Mouse (Mus musculus): Measurements from ENCODE around the gene Hapln4. TPM values are rescaled to one million over a fixed set of nuclear protein-coding genes. Genes with fewer than 3 reads are reported as not detected.

Gene Hapln4
- total RNA-seq, 2 experiments from 2014 or later, result not detected

DNA sequence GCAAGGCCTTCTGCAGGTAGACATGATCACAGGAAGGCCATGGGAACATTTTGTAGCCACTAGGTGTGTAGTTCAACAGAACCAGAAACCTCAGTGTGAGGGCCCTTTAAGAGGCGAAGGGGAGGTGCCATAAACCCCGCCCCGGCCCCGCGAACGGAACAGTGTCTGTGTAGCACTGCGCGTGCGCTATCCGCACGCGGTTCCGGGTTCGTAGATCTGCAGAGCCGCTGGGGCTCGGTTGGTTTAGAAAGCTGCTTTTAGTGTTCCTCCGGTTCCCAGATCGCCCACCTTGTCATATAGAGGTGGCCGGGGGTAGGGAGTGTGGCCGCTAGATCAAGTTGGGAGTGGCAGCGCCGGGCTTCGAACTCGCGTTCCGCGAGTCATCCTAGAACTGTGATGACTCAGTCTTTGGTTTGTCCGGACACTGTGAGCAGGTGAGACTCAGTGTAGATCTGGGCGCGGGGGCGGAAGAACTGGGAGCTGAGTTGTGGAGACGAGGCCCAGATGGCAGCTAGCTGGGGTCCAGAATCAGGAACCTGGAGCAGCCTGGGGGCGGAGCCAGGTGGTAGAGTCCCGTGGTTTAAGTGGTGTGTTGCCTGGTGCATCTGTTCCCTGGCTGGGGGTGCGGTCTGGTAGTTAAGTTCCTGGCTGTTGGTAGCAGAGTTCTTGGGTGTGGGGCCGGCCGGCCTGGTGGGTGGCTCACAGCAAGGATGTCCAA, 48.1 kb downstream of the Hapln4 start, which contains the start of gene Nr2c2ap:
Gene Nr2c2ap (plus strand): TSS at position 168 of the 718 bp plus-strand sequence.
- peak; percentile 93 for ATAC-seq (replicated peaks; ENCODE audit: low FRiP score, low TSS enrichment, poor library complexity, severe bottlenecking)

- ATAC-seq (replicated peaks; ENCODE audit: low FRiP score, low TSS enrichment, poor library complexity, severe bottlenecking), result no peak
Measured at GRCm38 (mm10) chr8:70134086-70134485, 50.8 kb downstream of the Hapln4 start.

- ATAC-seq (replicated peaks; ENCODE audit: low FRiP score, low TSS enrichment, poor library complexity, severe bottlenecking), result no peak
Measured at GRCm38 (mm10) chr8:70134931-70135330, 51.7 kb downstream of the Hapln4 start.

DNA sequence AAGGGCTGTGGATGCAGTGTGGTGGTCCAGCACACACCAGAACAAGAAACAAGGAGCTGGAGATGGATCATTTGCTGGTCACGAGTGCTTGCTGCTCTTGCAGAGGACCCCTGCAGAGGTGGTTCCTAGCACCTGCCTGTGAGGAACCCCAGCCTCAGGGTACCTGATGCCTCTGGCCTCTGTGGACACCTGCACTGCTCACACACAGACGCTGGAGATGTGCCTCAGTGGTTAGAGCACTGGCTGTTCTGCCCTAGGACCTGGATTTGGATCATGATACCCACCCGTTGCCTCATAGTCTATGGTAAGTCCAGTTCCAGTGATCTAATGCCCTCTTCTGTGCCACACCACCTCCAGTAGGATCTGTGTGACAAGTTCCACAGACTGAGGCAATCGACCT, 53.3 kb downstream of the Hapln4 start:
- no peak for ATAC-seq (replicated peaks; ENCODE audit: low FRiP score, low TSS enrichment, poor library complexity, severe bottlenecking)

- ATAC-seq (replicated peaks; ENCODE audit: low FRiP score, low TSS enrichment, poor library complexity, severe bottlenecking), result no peak
Measured at GRCm38 (mm10) chr8:70137890-70138289, 54.6 kb downstream of the Hapln4 start.

- ATAC-seq (replicated peaks; ENCODE audit: low FRiP score, low TSS enrichment, poor library complexity, severe bottlenecking), result peak; percentile 92
Measured at GRCm38 (mm10) chr8:70139026-70139857, 56.0 kb downstream of the Hapln4 start, which contains the start of the genes Rfxank, Borcs8 and Mef2b. TSS of gene Rfxank (minus strand) at chr8:70139154. TSS of gene Borcs8 (plus strand) at chr8:70139499. TSS of gene Mef2b (plus strand) at chr8:70139711.

- no peak for ATAC-seq (replicated peaks; ENCODE audit: low FRiP score, low TSS enrichment, poor library complexity, severe bottlenecking)
Measured at GRCm38 (mm10) chr8:70139981-70140380, 56.7 kb downstream of the Hapln4 start.

Other genes starting within 250 kb of the Hapln4 start
- gene Cilp2, start 195.8 kb upstream of the Hapln4 start, total RNA-seq (2014; fragmentation: Nextera tagmentation), result not detected in 2 replicates
- gene Cilp2, start 195.8 kb upstream of the Hapln4 start, total RNA-seq (2017), result not detected in 2 replicates
- 1.4 TPM in 1 of 2 replicates, not detected in the other for gene Tssk6, start 181.3 kb upstream of the Hapln4 start, total RNA-seq (2014; fragmentation: Nextera tagmentation)
- gene Tssk6, start 181.3 kb upstream of the Hapln4 start, total RNA-seq (2017), result 0.15 TPM in 1 of 2 replicates, not detected in the other
- gene Ndufa13, start 180.9 kb upstream of the Hapln4 start, total RNA-seq (2014; fragmentation: Nextera tagmentation), result 110 and 122 TPM in 2 replicates
- 91.6 and 99.6 TPM in 2 replicates for gene Ndufa13, start 180.9 kb upstream of the Hapln4 start, total RNA-seq (2017)
- gene Yjefn3, start 180.7 kb upstream of the Hapln4 start, total RNA-seq (2014; fragmentation: Nextera tagmentation), result not detected in 2 replicates
- not detected in 2 replicates for gene Yjefn3, start 180.7 kb upstream of the Hapln4 start, total RNA-seq (2017)
- gene Gatad2a, start 87.1 kb upstream of the Hapln4 start, total RNA-seq (2014; fragmentation: Nextera tagmentation), result 75.4 and 89.7 TPM in 2 replicates
- 68.7 and 107 TPM in 2 replicates for gene Gatad2a, start 87.1 kb upstream of the Hapln4 start, total RNA-seq (2017)
- 45.9 and 62.1 TPM in 2 replicates for gene Mau2, start 40.7 kb upstream of the Hapln4 start, total RNA-seq (2014; fragmentation: Nextera tagmentation)
- gene Mau2, start 40.7 kb upstream of the Hapln4 start, total RNA-seq (2017), result 33.4 TPM in 2 replicates
- 24.6 and 26.9 TPM in 2 replicates for gene Sugp1, start 40.6 kb upstream of the Hapln4 start, total RNA-seq (2014; fragmentation: Nextera tagmentation)
- 31.1 and 33.0 TPM in 2 replicates for gene Sugp1, start 40.6 kb upstream of the Hapln4 start, total RNA-seq (2017)
- gene Tm6sf2, start 10.5 kb upstream of the Hapln4 start, total RNA-seq (2014; fragmentation: Nextera tagmentation), result 0.77 TPM in 1 of 2 replicates, not detected in the other
- not detected in 2 replicates for gene Tm6sf2, start 10.5 kb upstream of the Hapln4 start, total RNA-seq (2017)
- gene Ncan, start 37.4 kb downstream of the Hapln4 start, total RNA-seq (2014; fragmentation: Nextera tagmentation), result not detected in 2 replicates
- not detected in 2 replicates for gene Ncan, start 37.4 kb downstream of the Hapln4 start, total RNA-seq (2017)
- 41.3 and 47.8 TPM in 2 replicates for gene Nr2c2ap, start 47.9 kb downstream of the Hapln4 start, total RNA-seq (2014; fragmentation: Nextera tagmentation)
- 6.7 and 16.3 TPM in 2 replicates for gene Nr2c2ap, start 47.9 kb downstream of the Hapln4 start, total RNA-seq (2017)
- gene Rfxank, start 55.7 kb downstream of the Hapln4 start, total RNA-seq (2014; fragmentation: Nextera tagmentation), result 5.6 and 10.7 TPM in 2 replicates
- 9.1 and 18.3 TPM in 2 replicates for gene Rfxank, start 55.7 kb downstream of the Hapln4 start, total RNA-seq (2017)
- gene Borcs8, start 56.0 kb downstream of the Hapln4 start, total RNA-seq (2014; fragmentation: Nextera tagmentation), result 50.6 and 63.7 TPM in 2 replicates
- 28.6 and 44.9 TPM in 2 replicates for gene Borcs8, start 56.0 kb downstream of the Hapln4 start, total RNA-seq (2017)
- 0.46 and 0.92 TPM in 2 replicates for gene Mef2b, start 56.3 kb downstream of the Hapln4 start, total RNA-seq (2014; fragmentation: Nextera tagmentation)
- gene Mef2b, start 56.3 kb downstream of the Hapln4 start, total RNA-seq (2017), result not detected in 2 replicates
- 40.0 and 40.9 TPM in 2 replicates for gene Tmem161a, start 88.9 kb downstream of the Hapln4 start, total RNA-seq (2014; fragmentation: Nextera tagmentation)
- 12.2 and 18.0 TPM in 2 replicates for gene Tmem161a, start 88.9 kb downstream of the Hapln4 start, total RNA-seq (2017)
- 31.8 and 36.6 TPM in 2 replicates for gene Slc25a42, start 128.8 kb downstream of the Hapln4 start, total RNA-seq (2014; fragmentation: Nextera tagmentation)
- 3.2 and 5.5 TPM in 2 replicates for gene Slc25a42, start 128.8 kb downstream of the Hapln4 start, total RNA-seq (2017)
- gene Sugp2, start 150.8 kb downstream of the Hapln4 start, total RNA-seq (2014; fragmentation: Nextera tagmentation), result 95.2 and 99.2 TPM in 2 replicates
- 32.2 and 67.3 TPM in 2 replicates for gene Sugp2, start 150.8 kb downstream of the Hapln4 start, total RNA-seq (2017)
- 20.1 and 29.8 TPM in 2 replicates for gene Armc6, start 151.0 kb downstream of the Hapln4 start, total RNA-seq (2014; fragmentation: Nextera tagmentation)
- gene Armc6, start 151.0 kb downstream of the Hapln4 start, total RNA-seq (2017), result 4.4 and 8.7 TPM in 2 replicates
- gene Homer3, start 199.4 kb downstream of the Hapln4 start, total RNA-seq (2014; fragmentation: Nextera tagmentation), result 5.5 and 9.6 TPM in 2 replicates
- 0.56 and 8.0 TPM in 2 replicates for gene Homer3, start 199.4 kb downstream of the Hapln4 start, total RNA-seq (2017)
- 50.3 and 54.2 TPM in 2 replicates for gene Ddx49, start 219.0 kb downstream of the Hapln4 start, total RNA-seq (2014; fragmentation: Nextera tagmentation)
- 116 and 154 TPM in 2 replicates for gene Ddx49, start 219.0 kb downstream of the Hapln4 start, total RNA-seq (2017)
- gene Cope, start 219.1 kb downstream of the Hapln4 start, total RNA-seq (2014; fragmentation: Nextera tagmentation), result 127 and 153 TPM in 2 replicates
- gene Cope, start 219.1 kb downstream of the Hapln4 start, total RNA-seq (2017), result 56.3 and 64.1 TPM in 2 replicates
- not detected in 2 replicates for gene Cers1, start 232.3 kb downstream of the Hapln4 start, total RNA-seq (2014; fragmentation: Nextera tagmentation)
- not detected in 2 replicates for gene Cers1, start 232.3 kb downstream of the Hapln4 start, total RNA-seq (2017)
- not detected in 2 replicates for gene Gdf1, start 246.4 kb downstream of the Hapln4 start, total RNA-seq (2014; fragmentation: Nextera tagmentation)
- gene Gdf1, start 246.4 kb downstream of the Hapln4 start, total RNA-seq (2017), result not detected in 2 replicates